Mouse (Mus musculus) T-cell, adult 2 months (primary cell): ENCODE measurements at regions not wholly inside any gene's neighbourhood (a gene's known extent, or its start where the extent isn't known, plus 50 kb on each side); places are given as distances from the start of the nearest gene placed in this dataset.
"Not testable (repeated sequence)": the region's sequence is repeated elsewhere in the genome, so short reads cannot be mapped to it uniquely, and the experiment has no call there.

ENCODE experiments used
- DNase-seq: peaks from one replicate; pipeline ENCODE4 v3.0.0; 2022; ENCODE audit warnings: low spot score

- not testable (repeated sequence) for DNase-seq
Observed at GRCm38 (mm10) chrX:50602461-50602875, 174.2 kb upstream of the Olfr1324 start.

- not testable (repeated sequence) for DNase-seq
Observed at GRCm38 (mm10) chrX:50600262-50600661, 172.0 kb upstream of the Olfr1324 start.

- no peak for DNase-seq
Observed at GRCm38 (mm10) chrX:50599780-50600179, 171.5 kb upstream of the Olfr1324 start.

GRCm38 (mm10) chrX:50597626-50598025 lies 169.3 kb upstream of the Olfr1324 start:
- not testable (repeated sequence) for DNase-seq

GRCm38 (mm10) chrX:50597105-50597504 lies 168.8 kb upstream of the Olfr1324 start:
- DNase-seq = peak; percentile 16

- DNase-seq = not testable (repeated sequence)
Observed at GRCm38 (mm10) chrX:50594976-50595375, 166.7 kb upstream of the Olfr1324 start.

- no peak for DNase-seq
Observed at GRCm38 (mm10) chrX:50591477-50591876, 163.2 kb upstream of the Olfr1324 start.

- DNase-seq = no peak
Observed at GRCm38 (mm10) chrX:50590673-50591341, 162.5 kb upstream of the Olfr1324 start.

- DNase-seq = no peak
Observed at GRCm38 (mm10) chrX:50588892-50589291, 160.6 kb upstream of the Olfr1324 start.

GRCm38 (mm10) chrX:50583741-50584580 lies 155.7 kb upstream of the Olfr1324 start:
- no peak for DNase-seq

- DNase-seq = no peak
Observed at GRCm38 (mm10) chrX:50580200-50580599, 151.9 kb upstream of the Olfr1324 start.

- no peak for DNase-seq
Observed at GRCm38 (mm10) chrX:50576824-50577223, 148.5 kb upstream of the Olfr1324 start.

- not testable (repeated sequence) for DNase-seq
Observed at GRCm38 (mm10) chrX:50572191-50573095, 144.1 kb upstream of the Olfr1324 start.

GRCm38 (mm10) chrX:50569087-50569486 lies 140.8 kb upstream of the Olfr1324 start:
- no peak for DNase-seq

- DNase-seq = no peak
Observed at GRCm38 (mm10) chrX:50566345-50566744, 138.0 kb upstream of the Olfr1324 start.

GRCm38 (mm10) chrX:50565031-50565430 lies 136.7 kb upstream of the Olfr1324 start:
- peak; percentile 37 for DNase-seq

GRCm38 (mm10) chrX:50560915-50561314 lies 132.6 kb upstream of the Olfr1324 start:
- peak; percentile 7 for DNase-seq

- no peak for DNase-seq
Observed at GRCm38 (mm10) chrX:50550297-50550696, 122.0 kb upstream of the Olfr1324 start.

GRCm38 (mm10) chrX:50549713-50550112 lies 121.4 kb upstream of the Olfr1324 start:
- DNase-seq = no peak

- peak; percentile 5 for DNase-seq
Observed at GRCm38 (mm10) chrX:50537785-50538159, 109.5 kb upstream of the Olfr1324 start.

- peak; percentile 23 for DNase-seq
Observed at GRCm38 (mm10) chrX:50537122-50537784, 109.0 kb upstream of the Olfr1324 start.

- no peak for DNase-seq
Observed at GRCm38 (mm10) chrX:50504047-50504446, 75.7 kb upstream of the Olfr1324 start.
